Mouse (Mus musculus): ENCODE measurements at regions not wholly inside any gene's neighbourhood (a gene's known extent, or its start where the extent isn't known, plus 50 kb on each side); places are given as distances from the start of the nearest gene placed in this dataset.

- TF ChIP-seq CTCF (IDR thresholded peaks at IDR 0.05; ENCODE audit: low read depth, low read length) (no peak), POLR2A (IDR thresholded peaks at IDR 0.05; ENCODE audit: borderline replicate concordance, low read depth, low read length) (no peak)
Measured at GRCm38 (mm10) chr16:55553896-55554295, 256.1 kb upstream of the Zpld1 start.

All from bone marrow macrophage, adult 2 months (primary cell).